Mouse (Mus musculus): ENCODE results near the gene Dio3.

- TF ChIP-seq POLR2A (IDR thresholded peaks at IDR 0.05; ENCODE audit: borderline replicate concordance, extremely low read depth, insufficient read depth, insufficient read length, poor library complexity, severe bottlenecking), result no peak
- no peak for TF ChIP-seq CTCF (IDR thresholded peaks at IDR 0.05; ENCODE audit: borderline replicate concordance, extremely low read depth, insufficient read depth, insufficient read length)
Observed at GRCm38 (mm10) chr12:110277259-110277964, 1.5 kb upstream of the Dio3 start.

Measured in brain, embryonic 14.5 days (tissue).